29 mouse cellular contexts compared by ENCODE assay signal in the genomic region with DNA sequence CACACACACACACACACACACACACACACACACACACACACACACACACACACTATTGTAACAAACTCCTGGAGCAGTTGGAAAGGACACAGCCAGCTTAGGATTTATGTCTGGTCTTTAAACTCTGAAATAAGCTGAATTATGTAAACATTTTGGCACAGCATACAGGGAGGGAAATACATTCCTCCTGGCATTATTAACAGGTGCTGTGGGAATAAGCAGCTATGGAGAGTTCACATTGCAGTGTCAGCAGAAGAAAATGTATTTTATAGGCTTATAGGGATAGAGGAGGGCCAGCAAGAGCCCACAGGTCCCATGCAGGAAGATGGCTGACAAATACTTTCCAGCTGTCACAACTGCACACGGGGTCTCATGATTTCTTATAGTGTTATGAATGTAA.
DNase-seq lines count a peak whose midpoint lies in the region; ATAC-seq lines count a peak whose summit lies in the region.
"Had no signal": no experiment of that assay in that cellular context is flagged by ENCODE, and none has a peak within 500 bp of the region (broad histone marks: within the 10 kb centered on the region; RNA-seq: fewer than 3 reads in every experiment).

No protein-coding gene starts in this region.

- no peaks in the 10 kb centered on the region for H3K36me3 ChIP-seq in kidney, embryonic 14.5 days (ENCODE audit: control insufficient read depth, insufficient read depth, low read length)
- H3K36me3 ChIP-seq in neural tube, embryonic 13.5 days: no peaks in the 10 kb centered on the region
- no peaks in the 10 kb centered on the region for H3K36me3 ChIP-seq in limb, embryonic 15.5 days
- H3K36me3 ChIP-seq in intestine, embryonic 15.5 days: no peaks in the 10 kb centered on the region
- H3K36me3 ChIP-seq: embryonic facial prominence, embryonic 12.5 days; heart, embryonic 13.5 days; midbrain, embryonic 10.5 days had no signal

- no peak overlapping the region for H3K9ac ChIP-seq in kidney, embryonic 14.5 days (ENCODE audit: low read depth, low read length)
- no peak overlapping the region for H3K9ac ChIP-seq in neural tube, embryonic 13.5 days
- no peak overlapping the region for H3K9ac ChIP-seq in limb, embryonic 15.5 days
- no peak overlapping the region for H3K9ac ChIP-seq in intestine, embryonic 15.5 days
- H3K9ac ChIP-seq: embryonic facial prominence, embryonic 12.5 days; heart, embryonic 13.5 days; hindbrain, embryonic 14.5 days; liver, embryonic 14.5 days; lung, embryonic 14.5 days had no signal

- H3K4me3 ChIP-seq in kidney, embryonic 14.5 days (ENCODE audit: low read length): no peak overlapping the region
- no peak overlapping the region for H3K4me3 ChIP-seq in neural tube, embryonic 13.5 days
- H3K4me3 ChIP-seq in limb, embryonic 15.5 days: no peak overlapping the region
- H3K4me3 ChIP-seq in intestine, embryonic 15.5 days (replicated peaks): no peak overlapping the region
- H3K4me3 ChIP-seq: embryonic facial prominence, embryonic 12.5 days; gastrocnemius, adult 2 months; heart, adult 2 months; heart, embryonic 13.5 days; midbrain, embryonic 10.5 days had no signal

- DNase-seq in kidney, postnatal 25 days: no peak
- no peak for DNase-seq in neural tube, embryonic 10.5 days (ENCODE audit: extremely low spot score, low spot score)
- DNase-seq in left cerebral cortex, postnatal 25 days (ENCODE audit: low spot score in 2 of 2): no peak
- no peak for DNase-seq in adrenal gland, postnatal 10 days
- DNase-seq: adrenal gland, adult 8-10 months; cerebellum, adult 18-20 months; cerebellum, postnatal 14 days; gastrocnemius, adult 2 months; gastrocnemius, postnatal 36 days; heart, adult 2 months; heart, postnatal 10 days; kidney, adult 11 months; layer of hippocampus, adult 9-11 months; liver; lung, embryonic 14.5 days; lung, postnatal 14 days; thymus, adult 2 months; thymus, postnatal 36 days had no signal

- 18% methylated on average over 1 of the region's 1 CpGs for WGBS in kidney, embryonic 14.5 days
- 28% methylated on average over 1 of the region's 1 CpGs for WGBS in neural tube, embryonic 13.5 days
- 18% methylated on average over 1 of the region's 1 CpGs for WGBS in limb, embryonic 15.5 days
- 29% methylated on average over 1 of the region's 1 CpGs for WGBS in intestine, embryonic 15.5 days

- 0 out of 2 replicates have a peak, but pooled peaks have one; percentile 52 for ATAC-seq in kidney, embryonic 14.5 days (ENCODE audit: low FRiP score, low TSS enrichment)
- peak; percentile 56; the same call in 1 of the 2 replicates for ATAC-seq in neural tube, embryonic 13.5 days (ENCODE audit: low read depth)
- peak; percentile 74 for ATAC-seq in limb, embryonic 15.5 days (ENCODE audit: insufficient number of reproducible peaks, low FRiP score, low TSS enrichment, low read depth)
- ATAC-seq in intestine, embryonic 15.5 days: no peak
- ATAC-seq: forebrain, embryonic 16.5 days had no signal

- no peaks in the 10 kb centered on the region for H3K9me3 ChIP-seq in kidney, embryonic 14.5 days (ENCODE audit: control insufficient read depth, low read length)
- no peaks in the 10 kb centered on the region for H3K9me3 ChIP-seq in neural tube, embryonic 13.5 days
- no peaks in the 10 kb centered on the region for H3K9me3 ChIP-seq in limb, embryonic 15.5 days
- no peaks in the 10 kb centered on the region for H3K9me3 ChIP-seq in intestine, embryonic 15.5 days
- H3K9me3 ChIP-seq: embryonic facial prominence, embryonic 12.5 days; heart, embryonic 13.5 days; midbrain, embryonic 10.5 days had no signal

- intact Hi-C loops in left cerebral cortex, postnatal 25 days (cut with DNase I): no loop called here

- H3K4me1 ChIP-seq in kidney, embryonic 14.5 days (ENCODE audit: control insufficient read depth, insufficient read depth, low read length): no peaks in the 10 kb centered on the region
- H3K4me1 ChIP-seq in neural tube, embryonic 13.5 days (replicated peaks): peaks cover 13% of the 10 kb centered on the region
- H3K4me1 ChIP-seq in limb, embryonic 15.5 days: peaks cover 19% of the 10 kb centered on the region
- no peaks in the 10 kb centered on the region for H3K4me1 ChIP-seq in intestine, embryonic 15.5 days (replicated peaks)
- H3K4me1 ChIP-seq: embryonic facial prominence, embryonic 12.5 days; heart, embryonic 13.5 days; midbrain, embryonic 10.5 days had no signal

- no peaks in the 10 kb centered on the region for H3K27me3 ChIP-seq in kidney, embryonic 14.5 days (ENCODE audit: control insufficient read depth, insufficient read depth, low read length)
- no peaks in the 10 kb centered on the region for H3K27me3 ChIP-seq in neural tube, embryonic 13.5 days
- no peaks in the 10 kb centered on the region for H3K27me3 ChIP-seq in limb, embryonic 15.5 days
- no peaks in the 10 kb centered on the region for H3K27me3 ChIP-seq in intestine, embryonic 15.5 days (replicated peaks)
- H3K27me3 ChIP-seq: CH12.LX; embryonic facial prominence, embryonic 12.5 days; heart, embryonic 13.5 days had no signal

- no peak overlapping the region for H3K27ac ChIP-seq in kidney, embryonic 14.5 days (ENCODE audit: low read depth, low read length)
- peak overlapping the region; percentile 71; the same call in 1 of the 2 replicates for H3K27ac ChIP-seq in neural tube, embryonic 13.5 days (replicated peaks)
- H3K27ac ChIP-seq in limb, embryonic 15.5 days: no peak overlapping the region
- H3K27ac ChIP-seq in intestine, embryonic 15.5 days: no peak overlapping the region
- H3K27ac ChIP-seq: embryonic facial prominence, embryonic 12.5 days; gastrocnemius, adult 2 months; heart, adult 2 months; heart, embryonic 13.5 days; hindbrain, embryonic 14.5 days; liver, embryonic 14.5 days; midbrain, embryonic 10.5 days had no signal

- no peak overlapping the region for H3K4me2 ChIP-seq in kidney, embryonic 14.5 days (replicated peaks; ENCODE audit: low read depth, low read length)
- H3K4me2 ChIP-seq in neural tube, embryonic 13.5 days: no peak overlapping the region
- H3K4me2 ChIP-seq in limb, embryonic 15.5 days: no peak overlapping the region
- H3K4me2 ChIP-seq in intestine, embryonic 15.5 days (replicated peaks): no peak overlapping the region
- H3K4me2 ChIP-seq: embryonic facial prominence, embryonic 12.5 days; heart, embryonic 13.5 days; hindbrain, embryonic 14.5 days; lung, embryonic 14.5 days had no signal
